Mouse (Mus musculus) CH12.LX (cell line): ENCODE results near the gene Kif3b.

Experiments
- CHD1 ChIP-seq: IDR thresholded peaks from 2 replicates; pipeline ENCODE4 v1.6.1; 2012; ENCODE audit warnings: low read depth, low read length, improper control_type of control experiment, inconsistent platforms
- NRF1 ChIP-seq: IDR thresholded peaks from 2 replicates; pipeline ENCODE4 v1.6.1; 2014; ENCODE audit warnings: low read depth, mild to moderate bottlenecking, inconsistent platforms, low read length, improper control_type of control experiment, moderate library complexity
- ZKSCAN1 ChIP-seq: IDR thresholded peaks from 2 replicates; pipeline ENCODE4 v1.6.1; 2012; ENCODE audit warnings: low read depth, inconsistent platforms, low read length, improper control_type of control experiment, borderline replicate concordance
- ZNF384 ChIP-seq: IDR thresholded peaks from 2 replicates; pipeline ENCODE4 v1.6.1; 2012; ENCODE audit warnings: low read depth, low read length, improper control_type of control experiment, inconsistent platforms

DNA sequence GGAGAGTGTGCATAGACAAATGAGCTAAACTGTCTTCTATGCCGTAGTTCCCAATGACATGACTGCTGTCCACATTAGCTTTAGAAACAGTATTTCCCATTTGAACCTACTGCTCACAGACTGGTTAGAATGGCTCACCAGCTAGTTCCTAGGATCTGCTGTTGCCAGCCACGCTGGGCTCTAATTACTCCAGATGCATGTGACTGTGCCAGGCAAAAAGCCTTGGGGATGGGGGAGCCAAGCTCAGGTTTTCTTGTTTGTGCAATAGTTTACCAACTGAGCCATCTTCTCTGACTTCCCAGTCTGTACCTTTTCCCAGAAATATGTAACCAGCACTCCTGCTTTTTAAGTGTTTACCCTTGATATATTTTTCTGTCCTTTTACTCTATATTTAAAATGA, 84.2 kb downstream of the Kif3b start:
- no peak for TF ChIP-seq NRF1
- no peak for TF ChIP-seq ZNF384
- no peak for TF ChIP-seq CHD1
- no peak for TF ChIP-seq ZKSCAN1
